Mouse (Mus musculus) liver, embryonic 14.5 days (tissue): ENCODE data around the gene Flad1.

Source experiments
- CTCF ChIP-seq: IDR thresholded peaks from 2 replicates; pipeline ENCODE4 v1.5.1; 2016; ENCODE audit warnings: antibody characterized with exemption, low read depth, control low read depth
- EP300 ChIP-seq: IDR thresholded peaks from 2 replicates; pipeline ENCODE4 v1.6.1; 2016; ENCODE audit warnings: antibody characterized with exemption, low read depth

GRCm38 (mm10) chr3:89392871-89393311, 18.8 kb downstream of the Flad1 start:
- TF ChIP-seq CTCF, result no peak
- TF ChIP-seq EP300, result no peak
